Mouse (Mus musculus): ENCODE measurements around the gene 4930432K21Rik. TPM values are rescaled to one million over a fixed set of nuclear protein-coding genes. Genes with fewer than 3 reads are reported as not detected.
A peak's percentile ranks its signal among the peaks of the same experiment; 100 is the strongest.

4930432K21Rik gene
- polyA plus RNA-seq (2012; rRNA removed), result 0.22 and 0.32 TPM in 2 replicates

GRCm38 (mm10) chr8:84147769-84148530, at the start of gene 4930432K21Rik, which contains the start of gene Cc2d1a:
Gene 4930432K21Rik (plus strand): TSS chr8:84148025.
Gene Cc2d1a (minus strand): TSS chr8:84147936.
- 16% methylated on average over 49 of the region's 49 CpGs for WGBS
- DNase-seq (ENCODE audit: low read depth, low spot score), result peak; percentile 98

- 94% methylated on average over 7 of the region's 7 CpGs for WGBS
Observed at GRCm38 (mm10) chr8:84098376-84098775, 49.4 kb upstream of the 4930432K21Rik start.

GRCm38 (mm10) chr8:84101476-84102270, 46.2 kb upstream of the 4930432K21Rik start:
- 88% methylated on average over 25 of the region's 25 CpGs for WGBS
- no peak for DNase-seq (ENCODE audit: low read depth, low spot score)

More at GRCm38 (mm10) chr8:84098376-84098775, 49.4 kb upstream of the 4930432K21Rik start:
- no peak for DNase-seq (ENCODE audit: low read depth, low spot score)

- WGBS, result 8% methylated on average over 3 of the region's 3 CpGs
- peak; percentile 67 for DNase-seq (ENCODE audit: low read depth, low spot score)
Observed at GRCm38 (mm10) chr8:84103601-84104000, 44.2 kb upstream of the 4930432K21Rik start.

- DNase-seq (ENCODE audit: low read depth, low spot score), result no peak
- 1% methylated on average over 28 of the region's 29 CpGs for WGBS
Observed at GRCm38 (mm10) chr8:84104221-84104620, 43.6 kb upstream of the 4930432K21Rik start.

GRCm38 (mm10) chr8:84104697-84105609, 42.9 kb upstream of the 4930432K21Rik start, which contains the start of gene Dcaf15:
Gene Dcaf15 (minus strand): TSS chr8:84104768.
- WGBS, result 6% methylated on average over 42 of the region's 42 CpGs
- peak; percentile 96 for DNase-seq (ENCODE audit: low read depth, low spot score)

- WGBS, result 54% methylated on average over 2 of the region's 2 CpGs
- no peak for DNase-seq (ENCODE audit: low read depth, low spot score)
Observed at GRCm38 (mm10) chr8:84105676-84106075, 42.1 kb upstream of the 4930432K21Rik start.

GRCm38 (mm10) chr8:84106216-84107040, 41.4 kb upstream of the 4930432K21Rik start:
- WGBS, result 84% methylated on average over 6 of the region's 6 CpGs
- no peak for DNase-seq (ENCODE audit: low read depth, low spot score)

- 86% methylated on average over 6 of the region's 6 CpGs for WGBS
- no peak for DNase-seq (ENCODE audit: low read depth, low spot score)
Observed at GRCm38 (mm10) chr8:84115646-84116045, 32.2 kb upstream of the 4930432K21Rik start.

- WGBS, result 66% methylated on average over 3 of the region's 3 CpGs
Observed at GRCm38 (mm10) chr8:84122151-84122550, 25.7 kb upstream of the 4930432K21Rik start.

GRCm38 (mm10) chr8:84125656-84126055, 22.2 kb upstream of the 4930432K21Rik start, which contains the start of gene Podnl1:
Gene Podnl1 (plus strand): TSS chr8:84125989.
- 31% methylated on average over 9 of the region's 9 CpGs for WGBS
- no peak for DNase-seq (ENCODE audit: low read depth, low spot score)

More at GRCm38 (mm10) chr8:84122151-84122550, 25.7 kb upstream of the 4930432K21Rik start:
- DNase-seq (ENCODE audit: low read depth, low spot score), result no peak

- no peak for DNase-seq (ENCODE audit: low read depth, low spot score)
- WGBS, result 59% methylated on average over 2 of the region's 2 CpGs
Observed at GRCm38 (mm10) chr8:84126742-84127141, 21.1 kb upstream of the 4930432K21Rik start.

GRCm38 (mm10) chr8:84127202-84127901, 20.5 kb upstream of the 4930432K21Rik start:
- no peak for DNase-seq (ENCODE audit: low read depth, low spot score)
- WGBS, result 73% methylated on average over 17 of the region's 17 CpGs

GRCm38 (mm10) chr8:84128277-84128676, 19.5 kb upstream of the 4930432K21Rik start:
- DNase-seq (ENCODE audit: low read depth, low spot score), result no peak
- 48% methylated on average over 8 of the region's 8 CpGs for WGBS

GRCm38 (mm10) chr8:84130806-84131205, 17.0 kb upstream of the 4930432K21Rik start:
- DNase-seq (ENCODE audit: low read depth, low spot score), result no peak
- 58% methylated on average over 30 of the region's 30 CpGs for WGBS

GRCm38 (mm10) chr8:84132225-84132624, 15.6 kb upstream of the 4930432K21Rik start:
- WGBS, result 79% methylated on average over 8 of the region's 8 CpGs
- DNase-seq (ENCODE audit: low read depth, low spot score), result no peak

GRCm38 (mm10) chr8:84137848-84138247, 10.0 kb upstream of the 4930432K21Rik start:
- no peak for DNase-seq (ENCODE audit: low read depth, low spot score)
- 92% methylated on average over 3 of the region's 3 CpGs for WGBS

- no peak for DNase-seq (ENCODE audit: low read depth, low spot score)
- WGBS, result 95% methylated on average over 4 of the region's 4 CpGs
Observed at GRCm38 (mm10) chr8:84140838-84141237, 7.0 kb upstream of the 4930432K21Rik start.
